Mouse (Mus musculus) lung, embryonic 14.5 days (tissue): ENCODE results near the gene Tifab. TPM values are rescaled to one million over a fixed set of nuclear protein-coding genes. Genes with fewer than 3 reads are reported as not detected.

Source experiments
- ATAC-seq: fragments of 200-750 bp; cut with Nextera tagmentation; 2 replicates; pipeline ENCODE4 v1.8.0; 2017; ENCODE audit warnings: mild to moderate bottlenecking, moderate TSS enrichment, moderate library complexity; ENCODE audit not compliant: insufficient read depth
- DNase-seq: peaks from one replicate; pipeline ENCODE4 v3.0.0-alpha.2; 2015
- H3K27ac ChIP-seq: fragments of 300-500 bp; sonication (generic); 2 replicates; pipeline ENCODE4 v1.5.1; 2014; ENCODE audit warnings: low read depth, mild to moderate bottlenecking, moderate library complexity
- H3K27me3 ChIP-seq: fragments of 300-500 bp; sonication (generic); 2 replicates; pipeline ENCODE4 v1.6.1; 2014; ENCODE audit warnings: low read length, control low read depth; ENCODE audit not compliant: insufficient read depth
- H3K36me3 ChIP-seq: fragments of 300-500 bp; sonication (generic); 2 replicates; pipeline ENCODE4 v1.6.1; 2014; ENCODE audit warnings: control low read depth; ENCODE audit not compliant: insufficient read depth
- H3K4me1 ChIP-seq: fragments of 300-500 bp; sonication (generic); 2 replicates; pipeline ENCODE4 v1.6.1; 2014; ENCODE audit warnings: antibody characterized with exemption, control low read depth; ENCODE audit not compliant: insufficient read depth
- H3K4me2 ChIP-seq: fragments of 300-500 bp; sonication (generic); 2 replicates; pipeline ENCODE4 v1.6.1; 2014; ENCODE audit warnings: mild to moderate bottlenecking
- H3K4me3 ChIP-seq: fragments of 300-500 bp; sonication (generic); 2 replicates; pipeline ENCODE4 v1.5.1; 2014; ENCODE audit warnings: low read depth, low read length
- H3K9ac ChIP-seq: fragments of 300-500 bp; sonication (generic); 2 replicates; pipeline ENCODE4 v1.6.1; 2014
- H3K9me3 ChIP-seq: fragments of 300-500 bp; sonication (generic); 2 replicates; pipeline ENCODE4 v1.6.1; 2016; ENCODE audit warnings: low read depth, low read length, control low read depth
- CTCF ChIP-seq: IDR thresholded peaks from 2 replicates; pipeline ENCODE4 v1.5.1; 2016; ENCODE audit warnings: antibody characterized with exemption, low read depth
- WGBS: fragments of 180-500 bp; shearing (Covaris S2); extraction: QIAGEN DNeasy Blood & Tissue Kit; methylation state at CpG from one replicate; pipeline ENCODE4 v1.1.7; 2014; 5-methylcytosine and 5-hydroxymethylcytosine counted together
- polyA plus RNA-seq: library from polyadenylated mRNA; unstranded; fragments of >200 nt; fragmentation: Nextera tagmentation; extraction: Ambion mirVana; gene quantifications from 2 replicates; pipeline ENCODE4 v1.2.1, GENCODE M21; 2014

Gene Tifab
- 0.85 and 1.0 TPM in 2 replicates for polyA plus RNA-seq

- Histone ChIP-seq H3K4me2 (no peak within 1 kb of the TSS), H3K9me3 (no peaks in the 10 kb centered on the region), H3K4me3 (no peak within 1 kb of the TSS), H3K27me3 (no peaks in the 10 kb centered on the region), H3K27ac (no peak within 1 kb of the TSS), H3K36me3 (no peaks in the 10 kb centered on the region), H3K4me1 (peaks cover 3% of the 10 kb centered on the region; the same call in 1 of the 2 replicates), H3K9ac (no peak within 1 kb of the TSS)
- WGBS = 78% methylated on average over 16 of the region's 16 CpGs
- no peak for ATAC-seq
- DNase-seq = no peak
- no peak for TF ChIP-seq CTCF
These were observed at the start of gene Tifab for GRCm38 (mm10) chr13:56178416-56179035. Tifab (minus strand) TSS chr13:56178885.

GRCm38 (mm10) chr13:56226175-56226954 is 47.7 kb upstream of the Tifab start:
- H3K4me3 ChIP-seq = no peak overlapping the region
- H3K4me1 ChIP-seq = peaks cover 11% of the 10 kb centered on the region
- no peak for ATAC-seq
- H3K27ac ChIP-seq = no peak overlapping the region
- H3K27me3 ChIP-seq = peaks cover 41% of the 10 kb centered on the region
- TF ChIP-seq CTCF = no peak
- no peak overlapping the region for H3K4me2 ChIP-seq
- no peaks in the 10 kb centered on the region for H3K36me3 ChIP-seq
- DNase-seq = peak; percentile 54
- 20% methylated on average over 10 of the region's 10 CpGs for WGBS
- H3K9ac ChIP-seq = no peak overlapping the region
- no peaks in the 10 kb centered on the region for H3K9me3 ChIP-seq

DNA sequence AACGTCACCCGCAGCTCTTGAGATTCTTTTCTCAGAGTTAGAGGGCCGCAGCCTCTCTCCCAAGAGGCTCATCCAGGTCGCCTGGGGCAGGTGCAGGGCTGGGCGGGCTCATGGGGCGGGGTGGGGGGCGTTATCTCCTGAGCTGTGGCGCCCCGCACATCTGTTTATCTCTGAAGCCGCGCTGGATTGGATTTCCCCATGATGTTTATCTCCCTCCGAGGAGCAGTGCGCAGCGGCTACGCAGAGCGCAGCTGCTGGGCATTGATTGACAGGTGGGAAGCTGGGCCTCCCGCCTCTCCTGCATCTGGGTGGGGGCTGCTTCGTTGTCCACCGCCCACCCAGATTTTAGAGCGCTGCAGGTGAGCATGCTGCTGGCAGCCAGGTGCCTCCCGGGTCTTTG is 44.9 kb upstream of the Tifab start:
- peaks cover 49% of the 10 kb centered on the region for H3K27me3 ChIP-seq
- TF ChIP-seq CTCF = no peak
- WGBS = 6% methylated on average over 21 of the region's 21 CpGs

GRCm38 (mm10) chr13:56222849-56223246 is 44.2 kb upstream of the Tifab start:
- peak; percentile 50 for DNase-seq
- no peak overlapping the region for H3K4me2 ChIP-seq
- H3K27me3 ChIP-seq = peaks cover 49% of the 10 kb centered on the region
- no peak overlapping the region for H3K27ac ChIP-seq
- WGBS = 6% methylated on average over 4 of the region's 4 CpGs
- no peak for ATAC-seq
- H3K9ac ChIP-seq = no peak overlapping the region
- no peak for TF ChIP-seq CTCF
- peaks cover 11% of the 10 kb centered on the region for H3K4me1 ChIP-seq
- no peaks in the 10 kb centered on the region for H3K9me3 ChIP-seq
- H3K36me3 ChIP-seq = no peaks in the 10 kb centered on the region
- no peak overlapping the region for H3K4me3 ChIP-seq

More for the DNA sequence above, 44.9 kb upstream of the Tifab start:
- no peak overlapping the region for H3K4me3 ChIP-seq
- no peaks in the 10 kb centered on the region for H3K36me3 ChIP-seq
- H3K27ac ChIP-seq = no peak overlapping the region
- H3K4me2 ChIP-seq = no peak overlapping the region
- H3K4me1 ChIP-seq = peaks cover 11% of the 10 kb centered on the region
- no peak overlapping the region for H3K9ac ChIP-seq
- DNase-seq = no peak
- no peak for ATAC-seq
- H3K9me3 ChIP-seq = no peaks in the 10 kb centered on the region

DNA sequence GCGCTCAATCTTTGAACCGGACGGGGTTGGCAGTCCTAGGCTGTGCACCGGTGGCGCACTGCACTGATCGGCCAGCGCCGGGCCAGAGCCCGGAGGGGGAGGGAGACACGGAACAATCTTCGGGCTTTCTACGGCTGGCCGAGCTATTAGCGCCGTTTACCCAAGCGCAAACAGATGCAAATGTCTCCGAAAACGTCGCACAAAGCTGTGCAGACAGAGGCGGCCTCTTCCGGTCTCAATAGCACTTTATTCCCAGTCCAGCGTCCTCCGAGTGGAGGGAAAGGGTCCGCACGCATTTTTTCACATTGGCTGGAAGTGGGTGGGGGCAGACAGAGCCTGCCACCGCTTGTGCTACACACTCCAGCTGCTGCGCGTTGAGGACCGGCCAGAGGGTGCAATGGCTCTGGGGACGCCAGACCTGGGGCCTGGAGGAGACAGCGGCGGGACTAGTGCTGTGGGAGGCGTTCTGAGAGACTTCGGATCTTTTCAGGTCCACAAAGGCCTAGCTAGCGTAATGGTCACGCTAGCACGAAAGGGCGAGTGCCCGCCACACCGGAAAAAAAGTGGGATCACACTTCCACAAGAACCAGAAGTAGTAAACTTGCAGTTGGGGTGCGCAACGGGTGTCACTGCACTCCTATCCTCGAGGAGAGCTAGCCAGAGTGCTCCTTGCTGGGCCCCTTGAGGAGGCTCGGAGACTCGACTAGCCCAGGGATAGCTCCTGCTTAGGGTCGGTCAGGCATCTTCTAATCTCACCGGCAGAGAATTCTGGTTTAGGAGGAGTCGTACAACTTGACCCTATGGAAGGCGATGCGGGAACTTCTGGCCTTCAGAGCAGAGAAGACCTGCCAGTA is 43.5 kb upstream of the Tifab start:
- no peak for TF ChIP-seq CTCF
- H3K4me2 ChIP-seq = peak overlapping the region; percentile 85
- WGBS = 3% methylated on average over 50 of the region's 50 CpGs
- H3K9ac ChIP-seq = peak overlapping the region; percentile 29
- H3K27ac ChIP-seq = no peak overlapping the region
- H3K9me3 ChIP-seq = no peaks in the 10 kb centered on the region
- no peaks in the 10 kb centered on the region for H3K36me3 ChIP-seq
- peaks cover 11% of the 10 kb centered on the region for H3K4me1 ChIP-seq
- ATAC-seq (peak; percentile 69), DNase-seq (peak; percentile 73)
- peak overlapping the region; percentile 41 for H3K4me3 ChIP-seq
- peaks cover 46% of the 10 kb centered on the region for H3K27me3 ChIP-seq

DNA sequence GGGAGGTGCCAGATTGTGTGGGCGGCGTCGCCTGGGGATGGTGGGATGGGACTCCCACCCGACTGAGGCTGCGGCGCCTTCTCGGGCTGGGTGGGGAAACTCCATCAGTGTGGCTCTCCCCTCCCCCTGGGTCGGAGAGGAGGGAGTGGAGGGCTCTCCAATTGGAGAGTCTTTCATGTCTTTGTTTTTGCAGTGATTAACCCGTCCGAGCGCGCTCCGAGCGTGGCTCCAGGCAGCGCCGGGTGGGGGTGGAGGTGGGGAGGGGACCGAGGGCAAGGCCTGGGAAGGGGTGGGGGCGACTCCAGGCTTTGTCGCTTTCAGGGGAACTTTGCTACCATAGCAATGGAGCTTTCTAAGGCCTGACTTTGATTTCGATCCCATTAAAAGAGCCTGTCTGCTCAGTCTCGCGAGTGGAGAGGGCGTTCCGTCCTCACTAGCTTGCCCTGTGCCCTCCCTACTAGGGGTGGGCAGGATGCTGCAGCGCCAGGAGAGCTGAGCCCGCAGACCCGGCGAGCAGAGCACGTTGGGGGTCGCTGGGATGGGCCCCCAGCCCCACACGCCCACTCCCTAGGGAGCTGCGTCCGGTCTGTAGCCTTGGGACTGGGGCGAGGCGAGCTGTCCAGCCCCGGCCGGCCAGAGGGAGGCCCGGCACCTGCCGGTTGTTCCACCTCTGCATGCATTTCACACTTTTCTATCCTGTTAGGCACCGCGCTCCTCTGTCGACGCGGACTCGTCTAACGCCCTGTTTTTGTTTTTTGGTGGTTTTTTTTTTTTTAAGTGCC is 42.6 kb upstream of the Tifab start:
- under 1% methylated on average over 46 of the region's 46 CpGs for WGBS
- peaks cover 11% of the 10 kb centered on the region for H3K4me1 ChIP-seq
- H3K27ac ChIP-seq = no peak overlapping the region
- no peak for TF ChIP-seq CTCF
- DNase-seq = peak; percentile 56
- peaks cover 44% of the 10 kb centered on the region for H3K27me3 ChIP-seq
- H3K9me3 ChIP-seq = no peaks in the 10 kb centered on the region
- H3K4me2 ChIP-seq = peak overlapping the region; percentile 85
- peak overlapping the region; percentile 38 for H3K9ac ChIP-seq
- H3K4me3 ChIP-seq = peak overlapping the region; percentile 41
- ATAC-seq = peak; percentile 68
- no peaks in the 10 kb centered on the region for H3K36me3 ChIP-seq
